Mouse (Mus musculus) megakaryocyte-erythroid progenitor cell, adult 5-6 weeks (primary cell): ENCODE measurements around the gene Nebl. TPM values are rescaled to one million over a fixed set of nuclear protein-coding genes. Genes with fewer than 3 reads are reported as not detected.
A peak's percentile ranks its signal among the peaks of the same experiment; 100 is the strongest.

Source experiments
- ATAC-seq: replicated peaks from 2 replicates; pipeline ENCODE4 v1.8.0; 2016; ENCODE audit warnings: mild to moderate bottlenecking, inconsistent platforms; ENCODE audit not compliant: severe bottlenecking, poor library complexity, low FRiP score, low TSS enrichment
- total RNA-seq, 2 experiments: library from RNA; stranded (forward) in 1 of 2; stranded (reverse) in 1 of 2; fragments of 200-1000, 215-1000 nt in 1 of 2; fragments of >200 nt in 1 of 2; fragmentation: Nextera tagmentation in 1 of 2; gene quantifications; 2 replicates each; pipeline ENCODE4 v1.2.3; 2014 to 2017

Nebl gene
- total RNA-seq, 2 experiments from 2014 or later = 0.28 TPM; not detected in 1

GRCm38 (mm10) chr2:17435217-17435616 lies 296.0 kb downstream of the Nebl start:
- no peak for ATAC-seq

GRCm38 (mm10) chr2:17429028-17429427 lies 302.2 kb downstream of the Nebl start:
- no peak for ATAC-seq

DNA sequence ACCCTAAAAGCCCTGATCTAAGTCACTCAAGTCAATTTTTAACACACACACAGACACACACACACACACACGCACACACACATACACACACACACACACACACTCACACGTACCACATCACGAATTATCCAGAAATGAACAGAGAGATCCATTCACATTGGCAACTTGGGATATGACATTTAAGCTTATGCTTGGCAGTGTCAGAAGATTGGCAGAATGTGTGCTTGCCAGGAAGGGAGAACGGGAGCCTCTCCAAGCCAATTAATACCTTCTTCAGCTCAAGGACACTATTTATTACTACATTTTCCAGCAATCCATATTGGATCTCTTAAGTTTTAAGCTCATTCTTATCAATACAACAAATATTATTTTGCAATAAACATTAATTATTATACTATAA lies 303.1 kb downstream of the Nebl start:
- ATAC-seq = no peak

GRCm38 (mm10) chr2:17422967-17423366 lies 308.3 kb downstream of the Nebl start:
- peak; percentile 81 for ATAC-seq

- peak; percentile 73 for ATAC-seq
These were observed 315.9 kb downstream of the Nebl start for GRCm38 (mm10) chr2:17415347-17415746.

DNA sequence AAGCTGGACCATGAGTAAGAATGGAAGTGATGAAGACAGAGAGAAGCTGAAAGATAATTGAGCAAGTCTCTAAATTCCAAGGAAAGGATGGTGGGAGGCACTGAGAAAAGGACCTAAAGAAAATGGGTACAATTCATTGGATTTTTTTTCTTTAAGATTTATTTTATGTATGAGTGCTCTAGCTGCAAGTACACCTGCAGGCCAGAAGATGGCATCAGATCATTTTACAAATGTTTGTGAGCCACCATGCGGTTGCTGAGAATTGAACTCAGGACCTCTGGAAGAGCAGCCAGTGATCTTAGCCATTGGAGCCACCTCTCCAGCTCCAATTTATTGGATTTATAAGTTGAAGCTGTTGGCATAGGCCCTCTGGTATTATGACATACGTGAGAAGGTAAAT lies 316.9 kb downstream of the Nebl start:
- ATAC-seq = 0 out of 2 replicates have a peak, but pooled peaks have one; percentile 63

GRCm38 (mm10) chr2:17413496-17414268 lies 317.6 kb downstream of the Nebl start:
- no peak for ATAC-seq

- ATAC-seq = no peak
These were observed 322.0 kb downstream of the Nebl start for GRCm38 (mm10) chr2:17409276-17409675.

GRCm38 (mm10) chr2:17405899-17406531 lies 325.2 kb downstream of the Nebl start:
- ATAC-seq = no peak

DNA sequence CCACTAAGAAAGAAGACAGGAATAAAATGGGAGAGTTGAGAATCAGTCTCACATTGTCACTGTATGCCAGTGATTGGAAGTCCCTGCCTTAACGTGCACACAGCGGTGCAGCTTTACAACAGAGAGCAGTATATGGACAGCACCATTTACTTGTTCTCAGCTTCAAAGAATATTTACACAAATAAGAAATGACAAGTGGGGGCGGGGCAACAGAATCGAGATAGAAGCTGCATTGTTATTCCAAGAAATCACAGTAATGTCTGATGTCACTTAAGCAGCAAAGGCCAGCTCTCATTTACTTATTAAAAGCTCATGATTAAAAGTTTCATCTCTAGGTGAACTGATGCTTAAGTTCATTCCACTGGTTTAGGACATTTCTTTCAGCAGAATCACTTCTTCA lies 328.8 kb downstream of the Nebl start:
- no peak for ATAC-seq

- ATAC-seq = no peak
These were observed 335.0 kb downstream of the Nebl start for GRCm38 (mm10) chr2:17396235-17396634.

GRCm38 (mm10) chr2:17391389-17391788 lies 339.9 kb downstream of the Nebl start:
- no peak for ATAC-seq

DNA sequence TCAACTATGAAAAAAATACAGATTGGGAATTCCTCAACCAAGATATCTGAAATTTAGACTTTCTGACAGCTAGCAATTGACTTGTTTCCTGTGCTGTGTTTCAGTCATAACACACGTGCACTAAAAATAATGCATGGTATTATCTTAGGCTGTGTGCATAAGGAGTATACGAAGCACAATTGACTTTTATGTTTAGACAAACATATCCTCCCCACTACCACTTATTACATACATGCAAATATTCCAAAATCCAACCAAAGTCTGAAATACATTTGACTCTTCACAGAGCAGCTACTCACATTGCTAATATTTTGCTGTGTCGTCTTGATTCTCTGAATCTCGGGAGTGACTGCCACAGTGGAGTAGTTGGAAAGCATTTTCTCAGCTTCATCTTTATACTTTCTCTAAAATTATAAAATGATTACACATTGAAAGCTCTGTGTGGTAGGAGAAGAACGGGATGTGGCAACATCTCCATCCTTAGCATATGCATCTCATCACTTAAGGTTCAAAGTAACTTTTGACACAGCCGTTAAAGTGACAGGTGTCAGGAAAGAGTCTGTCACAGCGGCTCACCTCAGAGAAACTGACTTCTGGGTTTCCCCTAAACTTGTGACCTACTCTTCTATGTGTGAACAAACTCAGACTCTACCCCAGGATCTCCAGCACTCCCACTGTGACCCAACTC lies 340.6 kb downstream of the Nebl start:
- no peak for ATAC-seq

DNA sequence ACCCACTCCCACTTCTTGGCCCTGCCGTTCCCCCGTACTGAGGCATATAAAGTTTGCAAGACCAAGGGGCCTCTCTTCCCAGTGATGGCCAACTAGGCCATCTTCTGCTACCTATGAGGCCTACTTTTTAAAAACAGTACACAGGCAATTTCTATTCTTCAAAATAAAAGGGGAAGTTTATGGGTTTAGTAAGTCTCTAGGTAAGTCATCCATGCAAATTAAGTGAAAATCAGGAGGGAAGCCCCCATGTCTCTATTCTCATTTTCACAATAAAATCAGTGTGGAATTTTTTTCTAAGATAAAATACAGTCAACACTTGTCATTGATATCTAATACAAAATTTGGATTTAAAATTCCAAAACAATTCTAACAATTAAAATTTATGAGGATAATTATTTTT lies 341.4 kb downstream of the Nebl start:
- ATAC-seq = no peak

- no peak for ATAC-seq
These were observed 341.9 kb downstream of the Nebl start for GRCm38 (mm10) chr2:17389379-17389778.

GRCm38 (mm10) chr2:17382227-17382626 lies 349.0 kb downstream of the Nebl start:
- ATAC-seq = no peak

GRCm38 (mm10) chr2:17375916-17376315 lies 355.3 kb downstream of the Nebl start:
- ATAC-seq = no peak

GRCm38 (mm10) chr2:17365671-17366070 lies 365.6 kb downstream of the Nebl start:
- peak; percentile 84 for ATAC-seq

- ATAC-seq = peak; percentile 5; the same call in 1 of the 2 replicates
These were observed 366.2 kb downstream of the Nebl start for GRCm38 (mm10) chr2:17364971-17365548.
